Mouse (Mus musculus): ENCODE results near the gene Pum2.

DNA sequence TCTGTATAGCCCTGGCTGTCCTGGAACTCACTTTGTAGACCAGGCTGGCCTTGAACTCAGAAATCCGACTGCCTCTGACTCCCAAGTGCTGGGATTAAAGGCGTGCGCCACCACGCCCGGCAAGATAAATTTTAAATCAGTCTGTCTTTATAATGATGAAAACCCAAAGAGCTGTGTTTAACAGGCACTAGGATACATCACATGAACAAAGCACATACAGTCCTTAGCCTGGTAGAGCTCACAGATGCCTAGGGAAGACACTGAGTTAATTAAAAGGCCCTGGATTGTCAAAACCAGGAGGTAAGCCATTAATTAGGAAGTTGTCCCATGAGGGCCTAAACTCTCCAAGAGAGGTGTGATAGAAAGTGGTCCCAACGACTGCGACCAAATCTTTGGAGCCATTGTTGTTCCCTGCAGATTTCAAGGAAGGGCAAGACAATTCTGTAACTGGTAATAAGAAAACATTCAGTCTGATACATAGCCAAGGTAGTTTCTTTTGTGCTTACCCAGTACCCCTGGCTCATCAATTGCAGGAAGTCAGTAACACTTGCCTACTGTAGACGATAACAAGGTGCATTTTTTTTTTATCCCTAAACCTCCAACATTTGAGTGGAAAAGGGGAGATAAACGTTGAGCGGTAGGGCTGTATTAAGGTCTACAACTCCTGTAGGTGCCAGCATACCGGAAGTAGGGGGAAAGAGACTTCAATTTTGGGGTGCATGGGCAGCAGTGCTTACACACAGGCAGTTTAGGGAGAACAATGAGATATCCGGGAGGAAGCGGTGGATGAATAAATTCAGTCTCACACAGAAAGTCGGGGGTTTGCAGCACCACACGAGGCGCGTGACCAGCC lies 587 bp upstream of the Pum2 start:
- TF ChIP-seq CTCF (IDR thresholded peaks at IDR 0.05; ENCODE audit: borderline replicate concordance, control insufficient read depth, extremely low read depth, insufficient read depth, low read length, poor library complexity) (no peak), POLR2A (IDR thresholded peaks at IDR 0.05; ENCODE audit: control insufficient read depth, extremely low read depth, insufficient read depth, low read length, poor library complexity) (no peak)
